Mouse (Mus musculus): ENCODE results near the gene Mamdc4.

The Mamdc4 gene

GRCm38 (mm10) chr2:25526510-25527302 lies 47.9 kb downstream of the Mamdc4 start:
- DNase-seq (ENCODE audit: inconsistent age in 2 of 2, low spot score in 1 of 2), result peak; percentile 59 to 74

Data from adrenal gland, adult (tissue).